ENCODE assay signal across 11 mouse cellular contexts in genomic region chr6:129215886-129216637, GRCm38 (mm10). TPM values are rescaled to one million over a fixed set of nuclear protein-coding genes. Genes with fewer than 3 reads are reported as not detected.
DNase-seq lines count a peak whose midpoint lies in the region; ATAC-seq and TF ChIP-seq lines count a peak whose summit lies in the region.
"Had no signal": no experiment of that assay in that cellular context is flagged by ENCODE, and none has a peak within 500 bp of the region (broad histone marks: within the 10 kb centered on the region; RNA-seq: fewer than 3 reads in every experiment).

No protein-coding gene starts in this region.

- H3K9me3 ChIP-seq in heart, embryonic 16.5 days (replicated peaks; ENCODE audit: control insufficient read depth, low read length) = 0 out of 2 replicates have a peak, but pooled peaks cover 2% of the 10 kb centered on the region
- H3K9me3 ChIP-seq in heart, embryonic 12.5 days (replicated peaks) = no peaks in the 10 kb centered on the region
- no peaks in the 10 kb centered on the region for H3K9me3 ChIP-seq in hindbrain, postnatal 0 days (ENCODE audit: low read length)
- H3K9me3 ChIP-seq: forebrain, embryonic 15.5 days; limb, embryonic 12.5 days had no signal

- no peak overlapping the region for H3ac ChIP-seq in C2C12 (ENCODE audit: control insufficient read depth, insufficient read length, low read depth)

- no peak overlapping the region for H3K4me3 ChIP-seq in heart, embryonic 16.5 days (ENCODE audit: low read length)
- H3K4me3 ChIP-seq in heart, embryonic 12.5 days = no peak overlapping the region
- H3K4me3 ChIP-seq in C2C12 (ENCODE audit: insufficient read depth, poor library complexity, severe bottlenecking) = no peak overlapping the region
- H3K4me3 ChIP-seq in bone marrow macrophage, adult 2 months (ENCODE audit: insufficient read depth, low read length) = no peak overlapping the region
- no peak overlapping the region for H3K4me3 ChIP-seq in hindbrain, postnatal 0 days (ENCODE audit: low read length)
- H3K4me3 ChIP-seq: forebrain, embryonic 15.5 days; limb, embryonic 12.5 days had no signal

- ATAC-seq in heart, embryonic 16.5 days (replicated peaks; ENCODE audit: extremely low read depth, insufficient read depth, low FRiP score) = no peak
- no peak for ATAC-seq in heart, embryonic 12.5 days (ENCODE audit: insufficient number of reproducible peaks, low FRiP score)
- ATAC-seq in hindbrain, postnatal 0 days = no peak
- ATAC-seq: forebrain, embryonic 15.5 days had no signal

- H3K36me3 ChIP-seq in heart, embryonic 16.5 days (ENCODE audit: control insufficient read depth, insufficient read depth) = no peaks in the 10 kb centered on the region
- H3K36me3 ChIP-seq in heart, embryonic 12.5 days = no peaks in the 10 kb centered on the region
- H3K36me3 ChIP-seq in C2C12 (ENCODE audit: control insufficient read depth, insufficient read depth) = no peaks in the 10 kb centered on the region
- H3K36me3 ChIP-seq in hindbrain, postnatal 0 days (ENCODE audit: insufficient read depth, low read length) = no peaks in the 10 kb centered on the region
- H3K36me3 ChIP-seq: forebrain, embryonic 15.5 days; limb, embryonic 12.5 days had no signal

- no peaks in the 10 kb centered on the region for H3K27me3 ChIP-seq in heart, embryonic 16.5 days (ENCODE audit: control insufficient read depth, insufficient read depth, low read length)
- H3K27me3 ChIP-seq in heart, embryonic 12.5 days (replicated peaks) = no peaks in the 10 kb centered on the region
- H3K27me3 ChIP-seq in C2C12 (ENCODE audit: control insufficient read depth, insufficient read depth, insufficient read length) = no peaks in the 10 kb centered on the region
- no peaks in the 10 kb centered on the region for H3K27me3 ChIP-seq in hindbrain, postnatal 0 days (ENCODE audit: insufficient read depth, low read length)
- H3K27me3 ChIP-seq: forebrain, embryonic 15.5 days; limb, embryonic 12.5 days had no signal

- H3K79me2 ChIP-seq in C2C12 (ENCODE audit: control insufficient read depth, insufficient read depth) = no peaks in the 10 kb centered on the region

- TF ChIP-seq CTCF in C2C12 (IDR thresholded peaks at IDR 0.05; ENCODE audit: control insufficient read depth, insufficient read depth, insufficient read length) = no peak
- no peak for TF ChIP-seq CTCF in bone marrow macrophage, adult 2 months (IDR thresholded peaks at IDR 0.05; ENCODE audit: low read depth, low read length)
- no peak for TF ChIP-seq CTCF in hindbrain, postnatal 0 days (IDR thresholded peaks at IDR 0.05; ENCODE audit: low read depth)

- H3K4me1 ChIP-seq in heart, embryonic 16.5 days (ENCODE audit: control insufficient read depth, insufficient read depth, low read length) = peaks cover 6% of the 10 kb centered on the region; the same call in 1 of the 2 replicates
- H3K4me1 ChIP-seq in heart, embryonic 12.5 days (replicated peaks) = peaks cover 3% of the 10 kb centered on the region; the same call in 1 of the 2 replicates
- H3K4me1 ChIP-seq in bone marrow macrophage, adult 2 months (ENCODE audit: control insufficient read depth, insufficient read depth, low read length) = peaks cover 20% of the 10 kb centered on the region
- no peaks in the 10 kb centered on the region for H3K4me1 ChIP-seq in hindbrain, postnatal 0 days (ENCODE audit: insufficient read depth, low read length)
- H3K4me1 ChIP-seq: forebrain, embryonic 15.5 days; limb, embryonic 12.5 days had no signal

- no peak overlapping the region for H3K9ac ChIP-seq in heart, embryonic 16.5 days (ENCODE audit: low read length)
- no peak overlapping the region for H3K9ac ChIP-seq in heart, embryonic 12.5 days
- H3K9ac ChIP-seq in hindbrain, postnatal 0 days (replicated peaks; ENCODE audit: low read length) = no peak overlapping the region
- H3K9ac ChIP-seq: forebrain, embryonic 15.5 days; limb, embryonic 12.5 days had no signal

- WGBS in heart, embryonic 16.5 days = 49% methylated on average over 7 of the region's 7 CpGs
- 50% methylated on average over 7 of the region's 7 CpGs for WGBS in heart, embryonic 12.5 days
- 82% methylated on average over 7 of the region's 7 CpGs for WGBS in hindbrain, postnatal 0 days

- no peak for TF ChIP-seq POLR2A in bone marrow macrophage, adult 2 months (IDR thresholded peaks at IDR 0.05; ENCODE audit: borderline replicate concordance, low read depth, low read length)

- no peaks in the 10 kb centered on the region for H3K79me3 ChIP-seq in C2C12 (ENCODE audit: low read depth)

- no peak overlapping the region for H3K4me2 ChIP-seq in heart, embryonic 16.5 days (ENCODE audit: low read depth, low read length)
- H3K4me2 ChIP-seq in heart, embryonic 12.5 days = no peak overlapping the region
- no peak overlapping the region for H3K4me2 ChIP-seq in hindbrain, postnatal 0 days (ENCODE audit: low read depth, low read length)
- H3K4me2 ChIP-seq: forebrain, embryonic 15.5 days; limb, embryonic 12.5 days had no signal

- peak overlapping the region; percentile 53 for H3K27ac ChIP-seq in heart, embryonic 16.5 days (ENCODE audit: low read length)
- no peak overlapping the region for H3K27ac ChIP-seq in heart, embryonic 12.5 days (ENCODE audit: poor library complexity, severe bottlenecking)
- peak overlapping the region; percentile 90 for H3K27ac ChIP-seq in bone marrow macrophage, adult 2 months (ENCODE audit: insufficient read depth, low read depth, low read length)
- H3K27ac ChIP-seq in hindbrain, postnatal 0 days = no peak overlapping the region
- H3K27ac ChIP-seq: forebrain, embryonic 15.5 days; limb, embryonic 12.5 days had no signal

- peak; percentile 31 for DNase-seq in lung, postnatal 14 days
- DNase-seq in hindbrain, postnatal 0 days (ENCODE audit: low spot score) = no peak
- DNase-seq in thymus, postnatal 0 days (ENCODE audit: low spot score) = no peak
- DNase-seq in frontal cortex, postnatal 36 days (ENCODE audit: low spot score in 2 of 2) = no peak
- DNase-seq: cerebellum, adult 2 months had no signal

TF ChIP-seq in C2C12, 6 proteins besides CTCF, POLR2A, EP300 and RAD21:
- TF ChIP-seq MYOD1 (IDR thresholded peaks at IDR 0.05; ENCODE audit: control insufficient read depth, insufficient read length, low read depth) (peak; percentile 88), CEBPB (IDR thresholded peaks at IDR 0.05; ENCODE audit: low read depth) (no peak), FOSL1 (IDR thresholded peaks at IDR 0.05; ENCODE audit: insufficient read depth, low read length, poor library complexity, severe bottlenecking) (no peak), MAX (IDR thresholded peaks at IDR 0.05) (no peak), USF1 (IDR thresholded peaks at IDR 0.05; ENCODE audit: low read depth) (no peak)

RNA-seq across cellular contexts. Expression of gene Clec2d, which starts 35.6 kb away (rescaled TPM):
- 0.56 and 0.98 TPM in 2 replicates for polyA plus RNA-seq in heart, embryonic 16.5 days (2015; fragmentation: Nextera tagmentation; extraction: Ambion mirVana)
- 0.14 and 0.21 TPM in 2 replicates for polyA plus RNA-seq in heart, embryonic 12.5 days (2016; fragmentation: Nextera tagmentation; extraction: Ambion mirVana)
- 8.0 TPM for polyA plus RNA-seq in C2C12 (2012; fragmentation: generic; extraction: Trizol)
- polyA plus RNA-seq in bone marrow macrophage, adult 2 months (2012; ENCODE audit: insufficient read depth, insufficient read length, missing spikeins) = 99.8 and 118 TPM in 2 replicates
- total RNA-seq in hindbrain, postnatal 0 days (2014; rRNA removed) = 10.0 and 10.5 TPM in 2 replicates
- polyA plus RNA-seq in hindbrain, postnatal 0 days (2015; fragmentation: Nextera tagmentation; extraction: Ambion mirVana) = 0.24 TPM in 1 of 2 replicates, not detected in the other
- polyA plus RNA-seq in thymus, postnatal 0 days (2015; fragmentation: Nextera tagmentation; extraction: Ambion mirVana) = 2.9 and 3.1 TPM in 2 replicates

RNA-seq across cellular contexts. Expression of gene Cd69, which starts 59.2 kb away (rescaled TPM):
- 0.31 and 0.53 TPM in 2 replicates for polyA plus RNA-seq in heart, embryonic 16.5 days (2015; fragmentation: Nextera tagmentation; extraction: Ambion mirVana)
- not detected in 2 replicates for polyA plus RNA-seq in heart, embryonic 12.5 days (2016; fragmentation: Nextera tagmentation; extraction: Ambion mirVana)
- polyA plus RNA-seq in C2C12 (2012; fragmentation: generic; extraction: Trizol) = not detected
- 1.7 and 2.1 TPM in 2 replicates for polyA plus RNA-seq in bone marrow macrophage, adult 2 months (2012; ENCODE audit: insufficient read depth, insufficient read length, missing spikeins)
- not detected in 2 replicates for total RNA-seq in hindbrain, postnatal 0 days (2014; rRNA removed)
- not detected in 2 replicates for polyA plus RNA-seq in hindbrain, postnatal 0 days (2015; fragmentation: Nextera tagmentation; extraction: Ambion mirVana)
- polyA plus RNA-seq in thymus, postnatal 0 days (2015; fragmentation: Nextera tagmentation; extraction: Ambion mirVana) = 53.2 and 58.8 TPM in 2 replicates
- polyA plus RNA-seq: forebrain, embryonic 15.5 days; limb, embryonic 12.5 days had no signal

Comparison
In these comparisons a context has a peak if more than half of its experiments do, and no peak if none do; other contexts are left out.
1. H3K27ac ChIP-seq: peak in heart, embryonic 16.5 days (single experiment) and bone marrow macrophage, adult 2 months (single experiment); none in heart, embryonic 12.5 days (single experiment) and hindbrain, postnatal 0 days (single experiment).
2. RNA of gene Clec2d, which starts 35.6 kb away (polyA plus RNA-seq): 99.8 to 118 TPM in bone marrow macrophage, adult 2 months; 8.0 TPM in C2C12 (single experiment), 2.9 to 3.1 TPM in thymus, postnatal 0 days, 0.56 to 0.98 TPM in heart, embryonic 16.5 days, 0.14 to 0.21 TPM in heart, embryonic 12.5 days and 0.24 TPM in hindbrain, postnatal 0 days; every median in the first group is over 10 times any median in the second.
3. RNA of gene Cd69, which starts 59.2 kb away (polyA plus RNA-seq): 53.2 to 58.8 TPM in thymus, postnatal 0 days; 1.7 to 2.1 TPM in bone marrow macrophage, adult 2 months, 0.31 to 0.53 TPM in heart, embryonic 16.5 days, not detected in heart, embryonic 12.5 days, not detected in C2C12 (single experiment) and not detected in hindbrain, postnatal 0 days; every median in the first group is over 10 times any median in the second.